Mouse (Mus musculus): ENCODE data around the gene Gm49510. TPM values are rescaled to one million over a fixed set of nuclear protein-coding genes. Genes with fewer than 3 reads are reported as not detected.

Gene Gm49510
- total and polyA plus RNA-seq, 3 experiments: 0.12 to 0.25 TPM; not detected in 1

- dilution Hi-C loops (cut with MboI; ENCODE audit: extremely low pct_ligation_motif_present, extremely low pct_unique_long_range_greater_than_20kb, low sequenced_read_pairs): no loop called here
- no peaks in the 10 kb centered on the region for H3K27me3 ChIP-seq (replicated peaks)
Measured at GRCm38 (mm10) chr15:78918126-78918525, 18.7 kb downstream of the Gm49510 start.

GRCm38 (mm10) chr15:78919914-78920313 is 20.4 kb downstream of the Gm49510 start:
- Histone ChIP-seq H3K4me1 (ENCODE audit: control insufficient read depth in 1 of 2, insufficient read depth in 2 of 2) (peaks cover 28 to 63% of the 10 kb centered on the region in 2 experiments), H3K27me3 (replicated peaks) (no peaks in the 10 kb centered on the region), H3K4me3 (replicated peaks in 1 of 3; ENCODE audit: low read depth in 2 of 3, low read length in 2 of 3, poor library complexity in 1 of 3) (no peak overlapping the region), H3K36me3 (replicated peaks in 1 of 2; ENCODE audit: control insufficient read depth in 1 of 2, insufficient read depth in 1 of 2, low read length in 1 of 2) (peaks cover 4 to 39% of the 10 kb centered on the region in 2 experiments), H3K27ac (ENCODE audit: insufficient read depth, low read depth) (peak overlapping the region; percentile 57), H3K79me2 (replicated peaks; ENCODE audit: control insufficient read depth, extremely low read depth, insufficient read depth, poor library complexity, severe bottlenecking) (no peaks in the 10 kb centered on the region), H3K9me3 (replicated peaks; ENCODE audit: low read length) (peaks cover 3% of the 10 kb centered on the region), H3K4me2 (ENCODE audit: insufficient read depth, low read depth, poor library complexity, severe bottlenecking) (peak overlapping the region; percentile 9; the same call in 1 of the 2 replicates), H3K9ac (ENCODE audit: insufficient read depth, low read depth) (peak overlapping the region; percentile 0; the same call in 1 of the 2 replicates)
- dilution Hi-C loops (cut with MboI; ENCODE audit: extremely low pct_ligation_motif_present, extremely low pct_unique_long_range_greater_than_20kb, low sequenced_read_pairs): no loop called here
- in situ Hi-C loops (cut with MboI; ENCODE audit: low pct_ligation_motif_present, low pct_unique_long_range_greater_than_20kb, low sequenced_read_pairs): loop anchor here (25.0 kb wide), 1 partner anchor 417 kb away; the partner anchor contains the start of genes Maff and Pla2g6
- DNase-seq (ENCODE audit: extremely low read depth): no peak
- TF ChIP-seq TCF12 (IDR thresholded peaks at IDR 0.05; ENCODE audit: low read depth, low read length) (peak; percentile 46; the same call in 1 of the 2 replicates), RAD21 (IDR thresholded peaks at IDR 0.05; ENCODE audit: low read depth, low read length) (no peak), BHLHE40 (IDR thresholded peaks at IDR 0.05; ENCODE audit: low read depth, low read length) (peak; percentile 21; the same call in 1 of the 2 replicates), MEF2A (IDR thresholded peaks at IDR 0.05; ENCODE audit: borderline replicate concordance, low read depth, low read length) (peak; percentile 51; the same call in 1 of the 2 replicates), ELF1 (IDR thresholded peaks at IDR 0.05; ENCODE audit: low read depth, low read length) (0 out of 2 replicates have a peak, but pooled peaks have one; percentile 19), MAX (IDR thresholded peaks at IDR 0.05; ENCODE audit: low read length) (peak; percentile 32; the same call in 1 of the 2 replicates), IRF4 (IDR thresholded peaks at IDR 0.05; ENCODE audit: low read depth, low read length) (peak; percentile 92), RCOR1 (conservative IDR thresholded peaks at IDR 0.05; ENCODE audit: low read depth, low read length) (no peak), ETS1 (conservative IDR thresholded peaks at IDR 0.05; ENCODE audit: low read depth, low read length) (peak; percentile 33; the same call in 1 of the 2 replicates), CHD2 (IDR thresholded peaks at IDR 0.05; ENCODE audit: low read length) (0 out of 2 replicates have a peak, but pooled peaks have one; percentile 26), JUND (conservative IDR thresholded peaks at IDR 0.05; ENCODE audit: low read depth, low read length) (peak; percentile 77), EP300 (IDR thresholded peaks at IDR 0.05; ENCODE audit: low read length) (peak; percentile 77), UBTF (IDR thresholded peaks at IDR 0.05; ENCODE audit: low read depth, low read length) (no peak), MXI1 (IDR thresholded peaks at IDR 0.05; ENCODE audit: low read depth, low read length) (0 out of 2 replicates have a peak, but pooled peaks have one; percentile 32)

More at GRCm38 (mm10) chr15:78918126-78918525, 18.7 kb downstream of the Gm49510 start:
- H3K79me2 ChIP-seq (replicated peaks; ENCODE audit: control insufficient read depth, extremely low read depth, insufficient read depth, poor library complexity, severe bottlenecking): no peaks in the 10 kb centered on the region
- in situ Hi-C loops (cut with MboI; ENCODE audit: low pct_ligation_motif_present, low pct_unique_long_range_greater_than_20kb, low sequenced_read_pairs): loop anchor here (25.0 kb wide), 1 partner anchor 419 kb away; the partner anchor contains the start of genes Maff and Pla2g6
- H3K9ac ChIP-seq (ENCODE audit: insufficient read depth, low read depth): no peak overlapping the region
- peaks cover 8 to 57% of the 10 kb centered on the region in 2 experiments for H3K36me3 ChIP-seq (replicated peaks in 1 of 2; ENCODE audit: control insufficient read depth in 1 of 2, insufficient read depth in 1 of 2, low read length in 1 of 2)
- peaks cover 11% of the 10 kb centered on the region for H3K9me3 ChIP-seq (replicated peaks; ENCODE audit: low read length)
- TF ChIP-seq MYC (IDR thresholded peaks at IDR 0.05; ENCODE audit: low read depth, low read length): no peak
- TF ChIP-seq USF1 (IDR thresholded peaks at IDR 0.05; ENCODE audit: low read depth, low read length): no peak
- no peak for TF ChIP-seq MAX (IDR thresholded peaks at IDR 0.05; ENCODE audit: low read length)
- no peak for TF ChIP-seq MXI1 (IDR thresholded peaks at IDR 0.05; ENCODE audit: low read depth, low read length)
- no peak for TF ChIP-seq ZKSCAN1 (IDR thresholded peaks at IDR 0.05; ENCODE audit: borderline replicate concordance, low read depth, low read length)
- TF ChIP-seq UBTF (IDR thresholded peaks at IDR 0.05; ENCODE audit: low read depth, low read length): no peak
- TF ChIP-seq NRF1 (IDR thresholded peaks at IDR 0.05; ENCODE audit: low read depth, low read length): no peak
- no peak for TF ChIP-seq MEF2A (IDR thresholded peaks at IDR 0.05; ENCODE audit: borderline replicate concordance, low read depth, low read length)
- no peak for TF ChIP-seq IRF4 (IDR thresholded peaks at IDR 0.05; ENCODE audit: low read depth, low read length)
- TF ChIP-seq ETS1 (conservative IDR thresholded peaks at IDR 0.05; ENCODE audit: low read depth, low read length): no peak
- no peak for TF ChIP-seq MAZ (IDR thresholded peaks at IDR 0.05; ENCODE audit: low read depth, low read length)
- no peak for TF ChIP-seq NELFE (IDR thresholded peaks at IDR 0.05; ENCODE audit: low read depth, low read length)
- TF ChIP-seq CHD2 (IDR thresholded peaks at IDR 0.05; ENCODE audit: low read length): no peak
- TF ChIP-seq CTCF (conservative IDR thresholded peaks at IDR 0.05 in 1 of 2, IDR thresholded peaks at IDR 0.05 in 1 of 2; ENCODE audit: low read depth in 2 of 2, low read length in 2 of 2): no peak
- TF ChIP-seq TBP (conservative IDR thresholded peaks at IDR 0.05; ENCODE audit: low read depth, low read length): no peak
- no peak for TF ChIP-seq RAD21 (IDR thresholded peaks at IDR 0.05; ENCODE audit: low read depth, low read length)
- no peak for TF ChIP-seq JUN (IDR thresholded peaks at IDR 0.05; ENCODE audit: insufficient read depth, low read depth, low read length)
- TF ChIP-seq MAFK (IDR thresholded peaks at IDR 0.05; ENCODE audit: insufficient replicate concordance, low read length): no peak
- TF ChIP-seq USF2 (conservative IDR thresholded peaks at IDR 0.05; ENCODE audit: low read depth, low read length): no peak
- TF ChIP-seq SIN3A (IDR thresholded peaks at IDR 0.05; ENCODE audit: low read length): no peak
- DNase-seq (ENCODE audit: extremely low read depth): no peak
- H3K4me1 ChIP-seq (ENCODE audit: control insufficient read depth in 1 of 2, insufficient read depth in 2 of 2): peaks cover 19 to 49% of the 10 kb centered on the region in 2 experiments
- H3K27ac ChIP-seq (ENCODE audit: insufficient read depth, low read depth): no peak overlapping the region
- H3K4me2 ChIP-seq (ENCODE audit: insufficient read depth, low read depth, poor library complexity, severe bottlenecking): no peak overlapping the region
- H3K4me3 ChIP-seq (replicated peaks in 1 of 3; ENCODE audit: low read depth in 2 of 3, low read length in 2 of 3, poor library complexity in 1 of 3): no peak overlapping the region
